Mouse (Mus musculus) embryo, embryonic 10 days (tissue): ENCODE measurements around the gene Stau1.

Experiments
- DNase-seq: peaks from one replicate; pipeline ENCODE4 v3.0.0-alpha.2; 2015; ENCODE audit warnings: low spot score

Stau1 gene

DNA sequence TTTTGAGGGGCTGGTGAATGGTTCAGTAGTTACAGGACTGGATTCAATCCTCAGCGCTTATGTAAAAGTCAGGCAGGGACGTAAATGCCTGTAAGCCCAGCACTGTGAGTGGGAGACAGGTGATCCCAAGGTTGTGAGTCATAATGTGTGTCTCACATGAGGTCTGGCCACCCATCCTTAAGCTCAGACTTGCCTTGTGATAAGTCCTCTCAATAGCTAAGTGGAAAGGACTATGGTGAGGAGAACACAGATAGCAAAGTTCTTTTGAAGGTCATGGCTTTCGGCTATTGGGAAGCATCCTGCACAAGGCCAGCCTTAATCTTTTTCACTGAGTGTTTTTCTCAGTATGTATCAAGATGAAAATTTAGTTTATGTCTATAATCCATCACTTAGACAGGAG is 86.4 kb downstream of the Stau1 start:
- DNase-seq = no peak

DNA sequence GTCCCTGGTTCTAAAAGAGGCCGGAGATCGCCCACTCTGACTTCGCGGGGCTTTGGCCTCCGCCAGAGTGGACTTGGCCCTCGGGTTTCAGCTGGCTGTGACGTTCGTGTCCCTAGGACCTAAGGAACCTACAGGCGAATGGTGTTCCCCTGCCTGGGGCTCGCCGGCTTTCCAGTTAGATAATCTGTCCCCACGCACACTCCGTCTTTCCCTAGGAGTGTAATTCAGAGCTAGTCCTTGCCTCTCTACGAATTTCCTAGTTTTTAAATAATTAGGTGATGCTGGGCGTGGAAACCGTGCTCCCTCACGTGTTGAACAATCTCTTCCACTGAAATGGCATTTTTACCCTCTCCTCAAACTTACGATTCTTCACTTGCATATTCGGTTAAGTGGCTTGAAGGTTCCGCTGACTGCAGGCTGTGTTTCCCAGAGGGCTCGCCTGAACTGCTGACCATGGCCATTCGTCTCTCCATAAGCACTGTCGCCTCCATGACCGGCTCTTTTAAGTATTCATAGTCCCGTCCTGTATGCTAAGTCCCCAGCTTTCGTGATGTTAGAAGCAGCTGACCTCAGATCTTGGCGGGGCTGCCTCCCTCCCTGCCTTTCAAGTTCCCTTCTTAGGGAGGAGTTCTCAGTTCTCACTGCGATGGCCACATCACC is 89.4 kb downstream of the Stau1 start:
- DNase-seq = peak; percentile 33

DNA sequence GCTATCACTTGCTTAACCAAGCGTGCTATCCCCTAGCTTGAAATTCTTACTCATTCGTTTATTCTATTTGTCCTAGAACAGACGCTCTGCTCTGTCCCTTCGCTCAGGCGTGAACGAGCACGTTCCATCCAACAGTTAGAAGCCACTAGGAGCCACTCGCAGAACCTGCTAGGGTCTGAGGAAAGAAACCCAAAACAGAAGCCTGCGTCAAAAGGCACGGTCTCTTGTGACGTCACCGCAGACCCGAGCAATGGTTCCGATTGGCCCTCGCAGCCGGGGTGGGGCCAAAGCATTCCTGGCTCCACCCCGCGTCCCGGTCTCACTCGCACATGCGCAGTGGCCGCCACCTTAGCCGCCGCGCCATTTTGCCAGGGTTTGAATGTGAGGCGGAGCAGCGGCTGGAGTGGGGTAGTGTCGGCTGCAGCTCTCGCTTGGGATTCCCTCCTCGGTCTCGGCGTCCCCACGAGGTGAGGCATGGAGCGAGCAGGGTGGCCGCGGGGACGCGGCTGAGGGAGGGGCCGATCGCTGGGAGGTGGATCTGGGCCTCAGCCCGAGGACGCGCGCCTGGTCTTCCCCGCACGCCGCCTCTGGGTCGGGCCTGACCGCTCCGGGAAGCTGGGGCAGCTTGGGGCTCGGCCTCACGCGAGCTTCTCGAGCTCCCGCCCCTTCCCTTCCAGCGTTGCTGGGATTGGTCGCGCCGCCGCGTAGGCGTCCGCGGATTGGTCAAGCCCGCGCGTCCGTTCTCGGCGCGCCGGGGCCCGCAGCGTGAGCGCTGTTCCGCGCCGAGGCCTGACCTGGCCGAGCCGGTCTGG is 90.2 kb downstream of the Stau1 start, which contains the start of gene Cse1l:
TSS of gene Cse1l (plus strand) at position 330 of the 812 bp plus-strand sequence.
- peak; percentile 99 for DNase-seq

DNA sequence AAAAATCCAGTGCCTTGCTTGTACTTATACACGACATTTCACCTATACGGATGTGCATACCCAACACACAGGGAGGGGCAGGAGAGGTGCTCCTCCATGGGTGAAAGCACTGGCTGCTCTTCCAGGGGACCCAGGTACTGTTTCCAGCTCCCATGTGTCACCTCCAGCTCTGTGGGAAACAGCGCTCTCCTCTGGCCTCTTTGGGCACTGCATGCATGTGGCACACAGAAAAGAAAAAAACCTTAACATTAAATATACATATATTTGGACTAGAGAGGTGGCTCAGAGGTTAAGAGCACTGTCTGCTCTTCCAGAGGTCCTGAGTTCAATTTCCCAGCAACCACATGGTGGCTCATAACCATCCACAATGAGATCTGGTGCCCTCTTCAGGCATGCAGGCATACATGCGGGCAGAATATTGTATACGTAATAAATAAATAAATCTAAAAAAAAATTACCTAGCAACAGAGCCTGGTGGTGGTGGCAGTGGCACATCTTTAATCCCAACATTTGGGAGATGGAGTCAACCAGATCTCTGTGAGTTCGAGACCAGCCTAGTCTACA is 92.3 kb downstream of the Stau1 start:
- no peak for DNase-seq

DNA sequence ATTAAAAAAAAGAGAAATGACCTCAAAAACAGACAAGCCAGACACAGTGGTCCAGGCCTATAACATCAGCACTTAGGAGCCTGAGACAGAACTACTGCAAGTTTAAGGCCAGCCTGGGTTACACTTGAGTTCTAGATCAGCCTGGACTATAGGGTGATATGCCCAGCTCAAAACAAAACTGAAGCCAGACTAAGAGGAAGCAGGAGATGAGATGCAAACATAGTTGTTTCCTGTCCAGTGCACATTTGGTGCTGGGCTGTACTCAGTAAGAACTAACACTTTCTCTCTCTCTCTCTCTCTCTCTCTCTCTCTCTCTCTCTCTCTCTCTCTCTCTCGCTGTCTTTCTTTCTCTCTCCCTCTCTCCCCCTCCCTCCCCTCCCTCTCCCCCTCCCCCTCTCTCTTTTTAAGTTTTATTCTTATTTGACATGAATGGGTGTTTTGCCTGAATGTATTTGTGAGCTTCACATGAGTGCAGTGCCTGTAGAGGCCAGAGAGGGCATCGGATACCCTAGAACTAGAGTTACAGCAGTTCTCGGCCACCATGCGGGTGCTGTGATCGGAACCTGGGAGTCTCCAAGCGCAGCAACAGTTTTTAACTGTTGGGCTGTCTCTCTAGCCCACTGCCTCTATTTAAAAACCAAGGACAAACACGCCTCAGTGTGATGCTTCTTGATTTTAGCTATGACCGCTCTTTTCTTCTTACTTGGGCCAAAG is 95.2 kb downstream of the Stau1 start:
- no peak for DNase-seq

DNA sequence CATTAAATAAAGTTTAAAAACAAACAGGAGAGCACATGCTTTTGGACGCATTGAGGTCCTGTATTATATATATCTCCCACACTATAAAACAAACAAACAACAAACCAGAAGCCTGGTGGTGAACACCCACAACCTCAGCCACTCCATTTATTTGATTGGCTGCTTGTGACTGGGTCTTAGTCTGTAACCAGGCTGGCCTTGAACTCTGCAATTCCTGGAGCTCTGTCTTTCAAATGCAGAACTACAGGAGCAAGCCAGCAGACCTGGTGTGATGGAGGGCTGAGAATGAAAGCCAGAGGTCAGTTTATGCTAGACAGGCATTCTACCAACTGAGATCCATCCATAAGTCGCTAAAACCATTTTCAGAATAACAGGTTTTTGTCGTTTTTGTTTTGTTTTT is 96.4 kb downstream of the Stau1 start:
- no peak for DNase-seq

DNA sequence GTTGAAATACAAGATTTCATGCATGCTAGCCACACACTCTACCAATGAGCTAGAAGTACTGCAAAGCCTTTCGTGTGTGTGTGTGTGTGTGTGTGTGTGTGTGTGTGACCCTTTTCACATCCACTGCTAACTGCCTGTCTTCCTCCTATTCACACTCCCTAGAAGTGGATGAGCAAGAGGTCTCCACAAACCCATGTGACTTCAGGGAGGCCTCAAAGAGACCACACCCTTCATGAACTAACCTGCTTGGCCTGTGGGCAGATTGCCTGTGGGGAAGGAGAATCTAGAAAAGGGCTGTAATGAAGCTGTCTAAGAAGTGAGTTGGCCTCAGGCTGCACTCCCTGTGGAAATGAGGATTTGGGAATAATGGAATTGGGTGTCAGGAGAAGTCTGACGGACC is 96.9 kb downstream of the Stau1 start:
- no peak for DNase-seq
